Mouse (Mus musculus) left cerebral cortex, adult 18-20 months (tissue): ENCODE measurements at regions not wholly inside any gene's neighbourhood (a gene's known extent, or its start where the extent isn't known, plus 50 kb on each side); places are given as distances from the start of the nearest gene placed in this dataset.

Experiments
- DNase-seq, 2 experiments: peaks; one replicate each; pipeline ENCODE4 v3.0.0; 2021 to 2022; ENCODE audit warnings: low spot score in 2 of 2, mixed read lengths in 1 of 2

GRCm38 (mm10) chr2:43404163-43404967, 150.8 kb upstream of the Kynu start:
- no peak for DNase-seq

GRCm38 (mm10) chr2:43437251-43437650, 117.9 kb upstream of the Kynu start:
- DNase-seq = no peak

- DNase-seq = peak in 1 of 2 experiments; percentile 15
These were observed 99.8 kb upstream of the Kynu start for GRCm38 (mm10) chr2:43455158-43455873.

- no peak for DNase-seq
These were observed 86.0 kb upstream of the Kynu start for GRCm38 (mm10) chr2:43469161-43469560.

- DNase-seq = no peak
These were observed 85.2 kb upstream of the Kynu start for GRCm38 (mm10) chr2:43469893-43470292.

- DNase-seq = no peak
These were observed 76.6 kb upstream of the Kynu start for GRCm38 (mm10) chr2:43478494-43478893.

- DNase-seq = no peak
These were observed 75.3 kb upstream of the Kynu start for GRCm38 (mm10) chr2:43479871-43480270.
